Mouse (Mus musculus) CH12.LX (cell line): ENCODE data around the gene Irx5. TPM values are rescaled to one million over a fixed set of nuclear protein-coding genes. Genes with fewer than 3 reads are reported as not detected.

Experiments
- DNase-seq: peaks from one replicate; pipeline ENCODE4 v3.0.0-alpha.2; 2013; ENCODE audit errors: extremely low read depth
- H3K27ac ChIP-seq: 2 replicates; pipeline ENCODE4 v1.5.1; 2012; ENCODE audit warnings: low read depth, mild to moderate bottlenecking, control low read depth, moderate library complexity; ENCODE audit not compliant: insufficient read depth
- H3K27me3 ChIP-seq: replicated peaks from 2 replicates; pipeline ENCODE3; 2012; ENCODE audit warnings: inconsistent platforms
- H3K36me3 ChIP-seq, 2 experiments: replicated peaks in 1 of 2; 2 replicates each; pipeline versions ENCODE3 to v1.6.1; 2012; ENCODE audit warnings: inconsistent platforms in 1 of 2, low read length in 1 of 2, mild to moderate bottlenecking in 1 of 2, mixed read lengths in 1 of 2, moderate library complexity in 1 of 2; ENCODE audit not compliant: control insufficient read depth in 1 of 2, insufficient read depth in 1 of 2
- H3K4me1 ChIP-seq, 2 experiments: 2 replicates each; pipeline ENCODE4 v1.6.1; 2012; ENCODE audit warnings: inconsistent platforms in 1 of 2, moderate library complexity in 1 of 2; ENCODE audit not compliant: insufficient read depth in 2 of 2, control insufficient read depth in 1 of 2
- H3K4me2 ChIP-seq: 2 replicates; pipeline ENCODE4 v1.6.1; 2012; ENCODE audit warnings: low read depth, mild to moderate bottlenecking, control low read depth; ENCODE audit not compliant: poor library complexity, insufficient read depth, severe bottlenecking
- H3K4me3 ChIP-seq, 3 experiments: fragments of 150-350 bp in 1 of 3; sonication (generic) in 1 of 3; replicated peaks in 1 of 3; 2 replicates each; pipeline versions ENCODE3 to v1.5.1; 2011 to 2012; ENCODE audit warnings: low read depth in 2 of 3, low read length in 2 of 3, mild to moderate bottlenecking in 2 of 3, moderate library complexity in 2 of 3, control low read depth in 1 of 3, improper control_type of control experiment in 1 of 3, inconsistent platforms in 1 of 3, mixed read lengths in 1 of 3; ENCODE audit not compliant: poor library complexity in 1 of 3
- H3K79me2 ChIP-seq: replicated peaks from 2 replicates; pipeline ENCODE4 v1.6.1; 2012; ENCODE audit warnings: mild to moderate bottlenecking, moderate library complexity; ENCODE audit not compliant: control insufficient read depth, poor library complexity, insufficient read depth, severe bottlenecking; ENCODE audit errors: extremely low read depth
- H3K9ac ChIP-seq: 2 replicates; pipeline ENCODE4 v1.6.1; 2012; ENCODE audit warnings: low read depth, mild to moderate bottlenecking, control low read depth, moderate library complexity; ENCODE audit not compliant: insufficient read depth
- H3K9me3 ChIP-seq: replicated peaks from 2 replicates; pipeline ENCODE3; 2012; ENCODE audit warnings: low read length, inconsistent platforms, mixed read lengths
- BHLHE40 ChIP-seq: IDR thresholded peaks from 2 replicates; pipeline ENCODE4 v1.6.1; 2011; ENCODE audit warnings: mild to moderate bottlenecking, low read depth, low read length, improper control_type of control experiment
- CTCF ChIP-seq, 2 experiments: IDR thresholded peaks in 1 of 2; conservative IDR thresholded peaks in 1 of 2; 2 replicates each; pipeline ENCODE4 v1.5.1; 2011 to 2012; ENCODE audit warnings: low read depth in 2 of 2, low read length in 2 of 2, improper control_type of control experiment in 1 of 2, inconsistent platforms in 1 of 2, mild to moderate bottlenecking in 1 of 2, moderate library complexity in 1 of 2
- E2F4 ChIP-seq: IDR thresholded peaks from 2 replicates; pipeline ENCODE4 v1.6.1; 2011; ENCODE audit warnings: low read depth, low read length, improper control_type of control experiment; ENCODE audit not compliant: insufficient replicate concordance
- EP300 ChIP-seq: IDR thresholded peaks from 2 replicates; pipeline ENCODE4 v1.6.1; 2011; ENCODE audit warnings: low read length, improper control_type of control experiment
- GABPA ChIP-seq: IDR thresholded peaks from 2 replicates; pipeline ENCODE4 v1.6.1; 2012; ENCODE audit warnings: low read depth, low read length, improper control_type of control experiment, inconsistent platforms; ENCODE audit not compliant: insufficient replicate concordance
- JUND ChIP-seq: conservative IDR thresholded peaks from 2 replicates; pipeline ENCODE4 v1.6.1; 2011; ENCODE audit warnings: low read depth, low read length, improper control_type of control experiment
- MAFK ChIP-seq: IDR thresholded peaks from 2 replicates; pipeline ENCODE4 v1.6.1; 2011; ENCODE audit warnings: low read length, improper control_type of control experiment; ENCODE audit not compliant: insufficient replicate concordance
- MAX ChIP-seq: IDR thresholded peaks from 2 replicates; pipeline ENCODE4 v1.6.1; 2011; ENCODE audit warnings: low read length, improper control_type of control experiment
- MAZ ChIP-seq: IDR thresholded peaks from 2 replicates; pipeline ENCODE4 v1.6.1; 2012; ENCODE audit warnings: low read depth, mild to moderate bottlenecking, inconsistent platforms, low read length, improper control_type of control experiment, moderate library complexity
- MEF2A ChIP-seq: IDR thresholded peaks from 2 replicates; pipeline ENCODE4 v1.6.1; 2014; ENCODE audit warnings: low read depth, mild to moderate bottlenecking, inconsistent platforms, low read length, improper control_type of control experiment, borderline replicate concordance
- MXI1 ChIP-seq: IDR thresholded peaks from 2 replicates; pipeline ENCODE4 v1.6.1; 2011; ENCODE audit warnings: mild to moderate bottlenecking, low read depth, low read length, improper control_type of control experiment
- NELFE ChIP-seq: IDR thresholded peaks from 2 replicates; pipeline ENCODE4 v1.6.1; 2011; ENCODE audit warnings: low read depth, low read length, improper control_type of control experiment
- POLR2AphosphoS2 ChIP-seq: IDR thresholded peaks from 2 replicates; pipeline ENCODE4 v1.6.1; 2011; ENCODE audit warnings: low read depth, low read length, improper control_type of control experiment
- RAD21 ChIP-seq: IDR thresholded peaks from 2 replicates; pipeline ENCODE4 v1.6.1; 2011; ENCODE audit warnings: low read depth, mild to moderate bottlenecking, low read length, improper control_type of control experiment, moderate library complexity
- SIN3A ChIP-seq: IDR thresholded peaks from 2 replicates; pipeline ENCODE4 v1.6.1; 2012; ENCODE audit warnings: low read length, improper control_type of control experiment, inconsistent platforms
- TCF12 ChIP-seq: IDR thresholded peaks from 2 replicates; pipeline ENCODE4 v1.6.1; 2014; ENCODE audit warnings: low read depth, mild to moderate bottlenecking, inconsistent platforms, low read length, improper control_type of control experiment
- USF1 ChIP-seq: IDR thresholded peaks from 2 replicates; pipeline ENCODE4 v1.6.1; 2014; ENCODE audit warnings: low read depth, mild to moderate bottlenecking, inconsistent platforms, low read length, improper control_type of control experiment
- ZC3H11A ChIP-seq: IDR thresholded peaks from 2 replicates; pipeline ENCODE4 v1.6.1; 2012; ENCODE audit warnings: low read depth, mild to moderate bottlenecking, inconsistent platforms, low read length, improper control_type of control experiment
- ZNF384 ChIP-seq: IDR thresholded peaks from 2 replicates; pipeline ENCODE4 v1.6.1; 2012; ENCODE audit warnings: low read depth, low read length, improper control_type of control experiment, inconsistent platforms
- dilution Hi-C: fragments of 300-500 bp; cut with MboI; formaldehyde crosslinking; loops from 2 replicates; pipeline ENCODE4 v1.14.3; 2020; ENCODE audit warnings: low sequenced_read_pairs; ENCODE audit not compliant: extremely low pct_unique_long_range_greater_than_20kb, extremely low pct_ligation_motif_present
- in situ Hi-C: fragments of 300-500 bp; cut with MboI; formaldehyde crosslinking; loops from 3 replicates; pipeline ENCODE4 v1.14.3; 2019; ENCODE audit warnings: low sequenced_read_pairs, low pct_ligation_motif_present, low pct_unique_long_range_greater_than_20kb, mixed read lengths
- polyA plus RNA-seq: library from polyadenylated mRNA; unstranded; fragments of >175 nt; gene quantifications from 2 replicates; pipeline ENCODE4 v1.2.1, GENCODE M21; 2012; ENCODE audit warnings: low read depth; ENCODE audit not compliant: insufficient read length
- total RNA-seq, 2 experiments: library from RNA; depleted of rRNA; stranded (reverse); fragments of 300-350 nt in 1 of 2; fragments of >200 nt in 1 of 2; gene quantifications; 2 replicates each; pipeline ENCODE4 v1.2.3; 2012 to 2014

The Irx5 gene
- total RNA-seq (2012; rRNA removed) (not detected in 2 replicates), total RNA-seq (2014; rRNA removed) (not detected in 2 replicates), polyA plus RNA-seq (not detected in 2 replicates)

DNA sequence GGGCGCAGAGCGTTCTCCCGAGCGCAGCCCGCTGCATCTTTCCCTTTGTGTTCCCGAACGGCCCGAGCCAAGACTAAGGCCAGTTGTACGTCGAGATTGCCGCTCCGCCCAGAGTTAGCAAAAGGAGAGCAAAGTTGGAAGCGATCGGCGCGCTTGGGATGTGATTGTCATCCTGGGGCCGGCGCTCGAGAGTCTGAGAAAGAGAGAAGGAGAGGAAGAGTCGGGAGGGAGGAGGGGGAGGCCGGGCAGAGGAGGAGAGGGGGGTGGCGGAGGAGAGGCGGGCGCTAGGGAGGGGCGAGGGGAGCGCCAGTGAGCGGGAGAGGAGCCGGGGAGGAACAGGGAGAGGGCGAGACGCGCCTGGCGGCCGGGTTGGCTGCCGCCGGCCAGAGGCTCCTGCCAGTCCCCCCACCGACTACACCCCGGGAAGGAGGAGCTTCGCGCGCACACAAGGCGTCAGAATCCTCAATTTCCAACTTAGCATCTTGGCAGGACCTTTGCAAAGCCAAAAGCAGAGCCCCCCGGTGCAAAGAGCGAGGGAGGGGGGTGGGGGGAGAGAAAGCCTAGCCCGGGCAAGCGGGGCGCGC lies at the start of gene Irx5:
Gene Irx5 (plus strand): TSS at position 228 of the 584 bp plus-strand sequence.
- Histone ChIP-seq H3K9ac (no peak within 1 kb of the TSS), H3K4me2 (no peak within 1 kb of the TSS), H3K79me2 (no peaks in the 10 kb centered on the region), H3K4me1 (no peaks in the 10 kb centered on the region), H3K36me3 (no peaks in the 10 kb centered on the region), H3K9me3 (peaks cover 85% of the 10 kb centered on the region), H3K27ac (no peak within 1 kb of the TSS), H3K27me3 (no peaks in the 10 kb centered on the region), H3K4me3 (no peak within 1 kb of the TSS)
- no peak for DNase-seq
- TF ChIP-seq MAFK (no peak), E2F4 (no peak), TCF12 (no peak), JUND (no peak), MXI1 (no peak), RAD21 (no peak), ZC3H11A (no peak), USF1 (no peak), CTCF (conservative IDR thresholded peaks at IDR 0.05 in 1 of 2, IDR thresholded peaks at IDR 0.05 in 1 of 2; ENCODE audit: low read depth in 2 of 2, low read length in 2 of 2) (no peak), MAZ (no peak), GABPA (no peak), POLR2AphosphoS2 (no peak), EP300 (no peak), BHLHE40 (no peak), ZNF384 (no peak), SIN3A (no peak)
- in situ Hi-C loops (no loop called here), dilution Hi-C loops (no loop called here)

DNA sequence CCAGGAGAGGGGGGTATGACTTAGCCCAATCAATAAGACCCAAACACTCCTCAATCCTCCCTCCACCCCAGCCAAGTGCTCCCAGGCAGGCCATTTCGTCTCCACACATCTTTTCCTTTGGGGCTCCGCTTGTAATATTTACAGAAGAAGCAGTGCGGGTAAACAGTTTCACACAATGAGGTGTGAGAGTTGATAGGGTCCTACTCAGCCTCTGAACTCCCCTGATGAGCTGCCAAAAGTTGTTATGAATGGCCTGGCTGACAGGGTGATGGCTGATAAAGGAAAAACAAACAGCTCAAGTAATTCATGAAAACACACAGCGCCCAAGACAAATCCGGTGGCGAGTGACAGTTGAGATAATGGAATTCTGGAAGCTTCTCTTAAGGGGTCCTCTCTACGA lies 45.2 kb upstream of the Irx5 start:
- Histone ChIP-seq H3K27ac (no peak overlapping the region), H3K9ac (no peak overlapping the region), H3K4me3 (no peak overlapping the region), H3K4me1 (no peaks in the 10 kb centered on the region), H3K79me2 (no peaks in the 10 kb centered on the region), H3K27me3 (no peaks in the 10 kb centered on the region), H3K36me3 (no peaks in the 10 kb centered on the region), H3K4me2 (no peak overlapping the region)
- DNase-seq, result no peak
- dilution Hi-C loops, result no loop called here
- in situ Hi-C loops, result no loop called here
- TF ChIP-seq JUND (no peak), MAX (no peak), NELFE (no peak), MEF2A (no peak)
- TF ChIP-seq, all 38 proteins: peak for 0
- H3K9me3 ChIP-seq, result peaks cover 66% of the 10 kb centered on the region
